In genomic region chr6:89422621-89423020, GRCm38 (mm10) we compare ENCODE assay signal across 16 mouse cellular contexts.
DNase-seq lines count a peak whose midpoint lies in the region; ATAC-seq lines count a peak whose summit lies in the region.
"Had no signal": no experiment of that assay in that cellular context is flagged by ENCODE, and none has a peak within 500 bp of the region (broad histone marks: within the 10 kb centered on the region; RNA-seq: fewer than 3 reads in every experiment).

No protein-coding gene starts in this region.

- ATAC-seq in lung, embryonic 15.5 days (ENCODE audit: borderline replicate concordance, extremely low read depth, low FRiP score, low TSS enrichment), result peak; percentile 61; the same call in 1 of the 2 replicates
- ATAC-seq in hindbrain, embryonic 13.5 days (ENCODE audit: low FRiP score), result no peak
- ATAC-seq: midbrain, embryonic 16.5 days had no signal

- no peaks in the 10 kb centered on the region for H3K36me3 ChIP-seq in lung, embryonic 15.5 days
- 0 out of 2 replicates have a peak, but pooled peaks cover 3% of the 10 kb centered on the region for H3K36me3 ChIP-seq in hindbrain, embryonic 13.5 days
- H3K36me3 ChIP-seq: embryonic facial prominence, embryonic 10.5 days; heart, embryonic 13.5 days; limb, embryonic 10.5 days had no signal

- 0 out of 2 replicates have a peak, but pooled peaks cover 19% of the 10 kb centered on the region for H3K4me1 ChIP-seq in lung, embryonic 15.5 days
- peaks cover 15% of the 10 kb centered on the region; the same call in 1 of the 2 replicates for H3K4me1 ChIP-seq in hindbrain, embryonic 13.5 days (replicated peaks)
- H3K4me1 ChIP-seq: neural tube, embryonic 15.5 days had no signal

- no peak overlapping the region for H3K4me3 ChIP-seq in lung, embryonic 15.5 days
- H3K4me3 ChIP-seq in hindbrain, embryonic 13.5 days, result no peak overlapping the region
- H3K4me3 ChIP-seq: embryonic facial prominence, embryonic 10.5 days; heart, embryonic 13.5 days; limb, embryonic 10.5 days; neural tube, embryonic 15.5 days had no signal

- H3K27me3 ChIP-seq in lung, embryonic 15.5 days, result no peaks in the 10 kb centered on the region
- no peaks in the 10 kb centered on the region for H3K27me3 ChIP-seq in hindbrain, embryonic 13.5 days
- H3K27me3 ChIP-seq: heart, embryonic 13.5 days; neural tube, embryonic 15.5 days had no signal

- DNase-seq in A20 (ENCODE audit: low read depth, low spot score), result peak; percentile 16
- DNase-seq in adipocyte (ENCODE audit: low spot score), result peak; percentile 39
- DNase-seq in naive thymus-derived CD4-positive, alpha-beta T cell, adult 2 months (ENCODE audit: low read depth), result peak; percentile 7
- no peak for DNase-seq in layer of hippocampus, postnatal 36 days
- no peak for DNase-seq in cerebellum, adult 11 months
- DNase-seq: cerebellum, adult 8-10 months; kidney, adult 9 months; layer of hippocampus, adult 9-11 months; thymus, postnatal 25 days had no signal

- 76% methylated on average over 3 of the region's 3 CpGs for WGBS in lung, embryonic 15.5 days
- WGBS in hindbrain, embryonic 13.5 days, result 97% methylated on average over 3 of the region's 3 CpGs

- no peak overlapping the region for H3K4me2 ChIP-seq in lung, embryonic 15.5 days
- no peak overlapping the region for H3K4me2 ChIP-seq in hindbrain, embryonic 13.5 days
- H3K4me2 ChIP-seq: heart, embryonic 13.5 days; neural tube, embryonic 15.5 days had no signal

- no peak overlapping the region for H3K9ac ChIP-seq in lung, embryonic 15.5 days
- no peak overlapping the region for H3K9ac ChIP-seq in hindbrain, embryonic 13.5 days
- H3K9ac ChIP-seq: heart, embryonic 13.5 days; neural tube, embryonic 15.5 days had no signal

- H3K9me3 ChIP-seq in lung, embryonic 15.5 days, result no peaks in the 10 kb centered on the region
- H3K9me3 ChIP-seq in hindbrain, embryonic 13.5 days, result no peaks in the 10 kb centered on the region
- H3K9me3 ChIP-seq: embryonic facial prominence, embryonic 10.5 days; heart, embryonic 13.5 days; limb, embryonic 10.5 days; neural tube, embryonic 15.5 days had no signal

- peak overlapping the region; percentile 76 for H3K27ac ChIP-seq in lung, embryonic 15.5 days
- H3K27ac ChIP-seq in hindbrain, embryonic 13.5 days, result no peak overlapping the region
- H3K27ac ChIP-seq: embryonic facial prominence, embryonic 10.5 days; heart, embryonic 13.5 days; limb, embryonic 10.5 days; neural tube, embryonic 15.5 days had no signal

Comparison
In these comparisons a context has a peak if more than half of its experiments do, and no peak if none do; other contexts are left out.
1. DNase-seq: peak in A20 (single experiment), adipocyte (single experiment) and naive thymus-derived CD4-positive, alpha-beta T cell, adult 2 months (single experiment); none in layer of hippocampus, postnatal 36 days (0 of 2) and cerebellum, adult 11 months (single experiment).